Mouse (Mus musculus) C2C12 (cell line): ENCODE results near the gene Gm45799. TPM values are rescaled to one million over a fixed set of nuclear protein-coding genes. Genes with fewer than 3 reads are reported as not detected.

Experiments
- H3K27me3 ChIP-seq: one replicate; pipeline ENCODE4 v1.6.1; 2011; ENCODE audit not compliant: control insufficient read depth, insufficient read depth, insufficient read length
- H3K36me3 ChIP-seq: one replicate; pipeline ENCODE4 v1.6.1; 2011; ENCODE audit not compliant: control insufficient read depth, insufficient read depth
- H3K4me3 ChIP-seq: one replicate; pipeline ENCODE4 v1.5.1; 2011; ENCODE audit warnings: mild to moderate bottlenecking, control low read depth; ENCODE audit not compliant: poor library complexity, insufficient read depth, severe bottlenecking
- H3K79me2 ChIP-seq: one replicate; pipeline ENCODE4 v1.6.1; 2011; ENCODE audit not compliant: control insufficient read depth, insufficient read depth
- H3K79me3 ChIP-seq: one replicate; pipeline ENCODE4 v1.6.1; 2011; ENCODE audit warnings: low read depth, control low read depth
- H3ac ChIP-seq: one replicate; pipeline ENCODE3; 2011; ENCODE audit warnings: low read depth; ENCODE audit not compliant: control insufficient read depth, insufficient read length
- CEBPB ChIP-seq: IDR thresholded peaks from one replicate; pipeline ENCODE4 v1.6.1; 2011; ENCODE audit warnings: low read depth, mild to moderate bottlenecking, control low read depth, moderate library complexity
- CTCF ChIP-seq: IDR thresholded peaks from one replicate; pipeline ENCODE4 v1.5.1; 2011; ENCODE audit not compliant: control insufficient read depth, insufficient read depth, insufficient read length
- FOSL1 ChIP-seq: IDR thresholded peaks from one replicate; pipeline ENCODE4 v1.8.0; 2011; ENCODE audit warnings: mild to moderate bottlenecking, low read length; ENCODE audit not compliant: poor library complexity, insufficient read depth, severe bottlenecking
- MAX ChIP-seq: IDR thresholded peaks from one replicate; pipeline ENCODE4 v1.6.1; 2011; ENCODE audit warnings: mild to moderate bottlenecking, control low read depth
- MYOD1 ChIP-seq: IDR thresholded peaks from one replicate; pipeline ENCODE4 v1.6.1; 2011; ENCODE audit warnings: low read depth; ENCODE audit not compliant: control insufficient read depth, insufficient read length
- MYOG ChIP-seq: IDR thresholded peaks from one replicate; pipeline ENCODE4 v1.6.1; 2011; ENCODE audit not compliant: control insufficient read depth, insufficient read length; ENCODE audit errors: extremely low read depth
- USF1 ChIP-seq: IDR thresholded peaks from one replicate; pipeline ENCODE4 v1.6.1; 2011; ENCODE audit warnings: low read depth, mild to moderate bottlenecking, control low read depth, moderate library complexity
- polyA plus RNA-seq: library from polyadenylated mRNA; unstranded; fragments of >200 nt; fragmentation: generic; extraction: Trizol; gene quantifications from one replicate; pipeline ENCODE4 v1.2.1, GENCODE M21; 2012; ENCODE audit warnings: missing spikeins

The Gm45799 gene
- polyA plus RNA-seq, 1 experiment, result 56.8 TPM

DNA sequence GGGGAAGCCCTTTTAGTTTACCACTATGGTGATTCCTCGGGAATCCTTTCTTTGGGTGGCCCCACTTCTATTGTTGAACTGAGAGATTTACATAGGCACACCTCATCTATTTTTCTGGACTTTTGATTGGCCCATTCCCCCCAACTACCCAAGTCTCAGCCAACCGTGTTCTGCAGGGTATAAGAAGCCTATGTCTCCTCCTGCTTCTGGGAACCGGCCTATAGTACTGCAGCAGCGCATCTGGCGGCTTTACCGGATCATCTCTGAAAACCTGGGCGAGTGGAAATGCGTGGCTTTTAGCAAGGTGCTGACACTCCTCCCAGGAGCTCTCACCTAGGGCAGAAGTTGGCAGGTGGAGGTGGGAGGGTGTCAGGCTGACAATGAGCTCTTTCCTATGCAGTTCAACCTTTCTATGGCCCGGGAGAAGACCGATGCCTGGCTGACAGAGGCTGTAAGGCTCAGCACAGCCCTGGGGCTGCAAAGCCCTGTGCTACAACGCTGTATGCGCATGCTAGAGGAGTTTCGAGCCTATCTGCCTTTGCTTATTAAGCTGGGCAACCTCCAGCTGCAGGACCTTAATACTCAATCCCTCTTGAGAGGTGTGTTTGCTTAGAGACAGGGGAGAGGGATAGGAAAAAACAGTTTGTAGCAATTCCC, 45.3 kb downstream of the Gm45799 start:
- no peaks in the 10 kb centered on the region for H3K79me3 ChIP-seq
- TF ChIP-seq MAX (no peak), USF1 (no peak), MYOD1 (no peak), MYOG (no peak), CTCF (no peak), FOSL1 (no peak), CEBPB (no peak)
- no peaks in the 10 kb centered on the region for H3K79me2 ChIP-seq
- H3K4me3 ChIP-seq, result no peak overlapping the region
- no peaks in the 10 kb centered on the region for H3K36me3 ChIP-seq
- H3K27me3 ChIP-seq, result peaks cover 5% of the 10 kb centered on the region
- no peak overlapping the region for H3ac ChIP-seq

DNA sequence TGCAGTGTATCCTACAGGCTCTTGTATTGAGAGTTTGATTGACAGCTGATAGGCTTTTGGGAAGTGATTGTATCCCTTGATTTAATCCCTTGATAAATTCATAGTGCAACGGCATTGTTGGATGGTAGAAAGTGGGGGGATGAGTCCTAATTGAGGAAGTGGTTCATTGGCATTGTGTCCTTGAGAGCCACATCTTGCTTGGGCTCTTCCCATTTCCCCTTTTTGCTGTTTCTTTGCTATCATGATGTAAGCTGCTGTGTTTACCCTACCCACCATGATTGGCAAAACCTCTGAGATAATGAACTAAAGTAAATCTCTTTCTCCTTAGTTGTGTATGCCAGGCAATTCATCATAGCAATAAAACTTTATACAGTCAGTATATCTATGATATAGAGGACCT, 50.5 kb downstream of the Gm45799 start:
- H3K27me3 ChIP-seq, result peaks cover 25% of the 10 kb centered on the region
- no peaks in the 10 kb centered on the region for H3K79me2 ChIP-seq
- no peaks in the 10 kb centered on the region for H3K79me3 ChIP-seq
- H3ac ChIP-seq, result no peak overlapping the region
- no peak for TF ChIP-seq MAX
- TF ChIP-seq USF1, result no peak
- no peak for TF ChIP-seq FOSL1
- no peak for TF ChIP-seq MYOG
- no peak for TF ChIP-seq CTCF
- no peak for TF ChIP-seq CEBPB
- TF ChIP-seq MYOD1, result no peak
- no peaks in the 10 kb centered on the region for H3K36me3 ChIP-seq
- H3K4me3 ChIP-seq, result no peak overlapping the region

DNA sequence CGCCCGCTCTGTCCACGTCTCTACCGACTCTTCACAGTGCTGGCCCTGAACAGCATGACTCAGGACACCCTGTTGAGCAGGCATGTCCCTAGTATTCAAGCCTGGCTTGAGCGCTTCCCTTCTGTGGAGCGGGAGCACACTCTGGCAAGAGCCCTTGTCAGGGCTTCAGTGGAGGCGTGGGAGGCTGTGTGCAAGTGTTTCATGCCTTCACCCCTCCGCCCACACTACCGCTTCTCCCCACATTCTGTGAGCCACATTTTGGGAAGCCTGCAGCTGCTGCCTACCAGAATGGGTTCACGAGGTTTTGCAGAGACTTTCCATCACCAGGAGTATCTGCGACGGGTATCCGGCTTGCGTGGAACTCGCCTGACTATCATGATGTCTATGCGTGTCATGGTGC, 62.8 kb downstream of the Gm45799 start:
- TF ChIP-seq MYOG (no peak), FOSL1 (no peak), MYOD1 (no peak), CTCF (no peak), CEBPB (no peak), USF1 (no peak), MAX (no peak)
- no peak overlapping the region for H3ac ChIP-seq
- no peaks in the 10 kb centered on the region for H3K36me3 ChIP-seq
- peaks cover 15% of the 10 kb centered on the region for H3K27me3 ChIP-seq
- H3K4me3 ChIP-seq, result no peak overlapping the region
- H3K79me3 ChIP-seq, result no peaks in the 10 kb centered on the region
- H3K79me2 ChIP-seq, result no peaks in the 10 kb centered on the region

DNA sequence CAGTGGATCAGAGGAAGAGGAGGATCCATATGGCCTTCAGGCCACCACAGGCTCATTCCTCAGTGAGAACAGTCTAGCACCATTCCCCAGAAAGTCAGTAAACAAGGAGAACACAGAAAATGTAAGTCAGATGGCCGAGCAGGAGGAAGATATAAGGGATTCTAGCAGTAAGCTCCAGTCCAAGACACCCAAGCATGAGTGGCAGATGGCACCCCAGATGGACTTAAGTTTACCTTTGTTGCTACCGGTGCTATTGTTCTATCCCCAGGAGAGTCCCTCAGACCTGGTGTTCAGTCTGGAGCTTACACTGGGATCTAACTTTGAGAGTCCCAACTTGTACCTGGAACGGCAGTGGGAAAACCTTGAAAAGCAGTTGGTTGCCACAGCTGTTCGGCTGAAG, 63.5 kb downstream of the Gm45799 start:
- TF ChIP-seq CTCF (no peak), USF1 (no peak), MYOD1 (no peak), MYOG (no peak), FOSL1 (no peak), MAX (no peak), CEBPB (no peak)
- no peaks in the 10 kb centered on the region for H3K36me3 ChIP-seq

DNA sequence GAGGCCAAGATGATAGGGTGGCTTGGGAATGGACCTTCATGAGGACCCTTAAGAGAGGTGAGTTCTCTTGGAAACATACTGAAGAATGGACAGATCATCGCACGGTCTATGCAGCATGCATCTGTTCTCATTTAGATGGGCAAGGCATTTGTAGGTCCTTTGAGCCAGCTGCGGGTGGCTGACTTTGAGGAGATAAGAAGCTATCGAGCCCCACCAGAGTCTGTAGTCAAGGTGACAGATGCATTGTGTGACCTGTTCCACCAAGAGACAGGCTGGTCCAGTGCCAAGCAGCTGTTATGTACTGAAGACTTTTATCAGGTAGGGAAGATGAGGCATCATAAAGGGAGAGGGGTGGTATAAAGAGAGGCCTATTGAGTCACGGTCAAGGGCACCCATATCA, 68.4 kb downstream of the Gm45799 start:
- TF ChIP-seq FOSL1 (no peak), MAX (no peak), USF1 (no peak), CEBPB (no peak), MYOD1 (no peak)
- Histone ChIP-seq H3K79me2 (no peaks in the 10 kb centered on the region), H3K36me3 (no peaks in the 10 kb centered on the region), H3K27me3 (peaks cover 10% of the 10 kb centered on the region), H3ac (no peak overlapping the region), H3K4me3 (no peak overlapping the region), H3K79me3 (no peaks in the 10 kb centered on the region)

More for the DNA sequence above, 63.5 kb downstream of the Gm45799 start:
- Histone ChIP-seq H3K79me2 (no peaks in the 10 kb centered on the region), H3ac (no peak overlapping the region), H3K27me3 (peaks cover 15% of the 10 kb centered on the region), H3K79me3 (no peaks in the 10 kb centered on the region), H3K4me3 (no peak overlapping the region)

DNA sequence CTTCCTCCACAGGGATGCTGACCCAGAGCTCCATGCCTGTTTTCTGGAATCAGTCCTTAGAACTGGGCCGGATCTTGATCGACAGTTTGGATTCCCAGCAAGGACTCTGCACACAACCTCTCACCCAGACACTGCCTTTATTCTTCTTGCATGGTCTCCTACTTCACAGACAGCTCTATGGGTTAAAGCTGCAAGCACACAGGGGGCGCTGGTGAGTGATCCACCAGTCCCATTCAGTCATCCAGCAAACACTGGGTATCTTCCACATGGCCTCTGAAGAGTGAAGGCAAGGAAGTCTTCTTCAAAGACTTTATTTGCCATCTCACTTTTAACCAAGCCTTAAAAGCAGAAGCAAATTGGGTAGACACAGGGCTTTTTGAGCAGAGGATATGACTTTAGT, 75.0 kb downstream of the Gm45799 start:
- Histone ChIP-seq H3ac (no peak overlapping the region), H3K79me2 (no peaks in the 10 kb centered on the region), H3K4me3 (no peak overlapping the region), H3K27me3 (peaks cover 3% of the 10 kb centered on the region), H3K36me3 (no peaks in the 10 kb centered on the region), H3K79me3 (no peaks in the 10 kb centered on the region)
- no peak for TF ChIP-seq FOSL1
- no peak for TF ChIP-seq USF1
- TF ChIP-seq CEBPB, result no peak
- no peak for TF ChIP-seq CTCF
- no peak for TF ChIP-seq MYOD1
- TF ChIP-seq MAX, result no peak
- no peak for TF ChIP-seq MYOG
